Mouse (Mus musculus) hindbrain, embryonic 14.5 days (tissue): ENCODE data around the gene Gm20518. TPM values are rescaled to one million over a fixed set of nuclear protein-coding genes. Genes with fewer than 3 reads are reported as not detected.

Source experiments
- ATAC-seq: fragments of 200-750 bp; cut with Nextera tagmentation; 2 replicates; pipeline ENCODE4 v1.8.0; 2017; ENCODE audit warnings: moderate number of reproducible peaks, mild to moderate bottlenecking, moderate TSS enrichment, moderate library complexity; ENCODE audit not compliant: low FRiP score
- DNase-seq: peaks from one replicate; pipeline ENCODE4 v3.0.0-alpha.2; 2015; ENCODE audit warnings: low spot score
- H3K27ac ChIP-seq: fragments of 300-500 bp; sonication (generic); 2 replicates; pipeline ENCODE4 v1.5.1; 2014; ENCODE audit warnings: mild to moderate bottlenecking, moderate library complexity
- H3K27me3 ChIP-seq: fragments of 300-500 bp; sonication (generic); 2 replicates; pipeline ENCODE4 v1.6.1; 2014; ENCODE audit warnings: mild to moderate bottlenecking, low read length, mixed read lengths; ENCODE audit not compliant: control insufficient read depth, insufficient read depth
- H3K36me3 ChIP-seq: fragments of 300-500 bp; sonication (generic); replicated peaks from 2 replicates; pipeline ENCODE4 v1.6.1; 2014; ENCODE audit not compliant: control insufficient read depth, insufficient read depth
- H3K4me1 ChIP-seq: fragments of 300-500 bp; sonication (generic); replicated peaks from 2 replicates; pipeline ENCODE4 v1.6.1; 2014; ENCODE audit warnings: antibody characterized with exemption, low read length, mixed read lengths; ENCODE audit not compliant: control insufficient read depth, insufficient read depth
- H3K4me2 ChIP-seq: fragments of 300-500 bp; sonication (generic); replicated peaks from 2 replicates; pipeline ENCODE4 v1.6.1; 2014; ENCODE audit warnings: mild to moderate bottlenecking, moderate library complexity
- H3K4me3 ChIP-seq: fragments of 300-500 bp; sonication (generic); replicated peaks from 2 replicates; pipeline ENCODE4 v1.5.1; 2014; ENCODE audit warnings: mild to moderate bottlenecking, low read length
- H3K9ac ChIP-seq: fragments of 300-500 bp; sonication (generic); 2 replicates; pipeline ENCODE4 v1.6.1; 2014
- H3K9me3 ChIP-seq: fragments of 300-500 bp; sonication (generic); 2 replicates; pipeline ENCODE4 v1.6.1; 2016; ENCODE audit warnings: low read length; ENCODE audit not compliant: control insufficient read depth
- WGBS: fragments of 180-500 bp; shearing (Covaris S2); extraction: QIAGEN DNeasy Blood & Tissue Kit; methylation state at CpG from one replicate; pipeline ENCODE4 v1.1.7; 2014; 5-methylcytosine and 5-hydroxymethylcytosine counted together
- polyA plus RNA-seq: library from polyadenylated mRNA; unstranded; fragments of >200 nt; fragmentation: Nextera tagmentation; extraction: Ambion mirVana; gene quantifications from 2 replicates; pipeline ENCODE4 v1.2.1, GENCODE M21; 2014

The Gm20518 gene
- polyA plus RNA-seq, 1 experiment from 2014 or later: 0.48 TPM

DNA sequence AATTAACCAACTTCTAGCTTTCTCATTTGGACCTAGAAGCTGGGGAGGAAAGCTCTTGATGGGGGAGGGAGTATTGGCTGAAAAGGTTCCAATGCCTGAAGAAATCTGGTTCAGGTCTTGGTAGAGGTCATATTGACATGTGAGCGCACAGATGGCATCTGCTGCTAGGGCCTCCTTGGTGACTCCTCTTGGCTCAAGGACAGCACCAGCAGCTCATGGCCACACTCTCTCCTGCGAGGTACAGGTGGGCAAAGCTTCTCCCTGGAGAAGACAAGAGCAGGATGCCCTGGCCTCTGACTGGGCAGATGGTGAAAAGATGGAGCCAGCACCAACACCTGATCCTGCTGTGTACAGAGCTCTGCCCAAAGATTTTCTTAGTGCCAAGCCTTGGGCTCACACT, 65.0 kb downstream of the Gm20518 start:
- Histone ChIP-seq H3K27me3 (peaks cover 19% of the 10 kb centered on the region), H3K36me3 (no peaks in the 10 kb centered on the region), H3K9ac (no peak overlapping the region), H3K4me3 (no peak overlapping the region), H3K9me3 (no peaks in the 10 kb centered on the region), H3K4me1 (no peaks in the 10 kb centered on the region), H3K27ac (no peak overlapping the region), H3K4me2 (no peak overlapping the region)
- DNase-seq: no peak
- no peak for ATAC-seq
- 76% methylated on average over 2 of the region's 2 CpGs for WGBS

DNA sequence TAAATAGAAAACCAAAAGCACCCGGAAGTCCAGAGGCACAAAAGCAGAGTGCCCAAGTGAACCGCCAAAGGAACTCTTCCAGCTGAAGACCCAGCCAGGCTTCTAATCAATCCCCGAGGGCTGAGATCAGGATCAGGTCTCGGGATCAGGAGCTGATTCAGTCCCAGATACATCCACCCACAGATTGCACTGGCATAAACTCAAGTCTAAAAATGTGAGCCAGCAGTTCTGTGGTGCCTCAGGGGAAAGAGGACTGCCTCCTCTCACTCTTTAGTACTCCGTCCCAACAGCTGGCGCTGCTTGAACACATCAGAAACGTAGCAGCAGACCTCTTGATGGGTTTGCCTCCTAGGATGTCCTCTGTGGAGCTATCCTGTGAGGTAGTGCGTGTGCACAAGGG, 74.9 kb downstream of the Gm20518 start:
- Histone ChIP-seq H3K9ac (peak overlapping the region; percentile 55), H3K9me3 (no peaks in the 10 kb centered on the region), H3K4me3 (no peak overlapping the region), H3K27ac (no peak overlapping the region), H3K36me3 (no peaks in the 10 kb centered on the region), H3K27me3 (peaks cover 33% of the 10 kb centered on the region), H3K4me1 (no peaks in the 10 kb centered on the region), H3K4me2 (no peak overlapping the region)
- ATAC-seq (no peak), DNase-seq (no peak)
- 78% methylated on average over 8 of the region's 8 CpGs for WGBS

DNA sequence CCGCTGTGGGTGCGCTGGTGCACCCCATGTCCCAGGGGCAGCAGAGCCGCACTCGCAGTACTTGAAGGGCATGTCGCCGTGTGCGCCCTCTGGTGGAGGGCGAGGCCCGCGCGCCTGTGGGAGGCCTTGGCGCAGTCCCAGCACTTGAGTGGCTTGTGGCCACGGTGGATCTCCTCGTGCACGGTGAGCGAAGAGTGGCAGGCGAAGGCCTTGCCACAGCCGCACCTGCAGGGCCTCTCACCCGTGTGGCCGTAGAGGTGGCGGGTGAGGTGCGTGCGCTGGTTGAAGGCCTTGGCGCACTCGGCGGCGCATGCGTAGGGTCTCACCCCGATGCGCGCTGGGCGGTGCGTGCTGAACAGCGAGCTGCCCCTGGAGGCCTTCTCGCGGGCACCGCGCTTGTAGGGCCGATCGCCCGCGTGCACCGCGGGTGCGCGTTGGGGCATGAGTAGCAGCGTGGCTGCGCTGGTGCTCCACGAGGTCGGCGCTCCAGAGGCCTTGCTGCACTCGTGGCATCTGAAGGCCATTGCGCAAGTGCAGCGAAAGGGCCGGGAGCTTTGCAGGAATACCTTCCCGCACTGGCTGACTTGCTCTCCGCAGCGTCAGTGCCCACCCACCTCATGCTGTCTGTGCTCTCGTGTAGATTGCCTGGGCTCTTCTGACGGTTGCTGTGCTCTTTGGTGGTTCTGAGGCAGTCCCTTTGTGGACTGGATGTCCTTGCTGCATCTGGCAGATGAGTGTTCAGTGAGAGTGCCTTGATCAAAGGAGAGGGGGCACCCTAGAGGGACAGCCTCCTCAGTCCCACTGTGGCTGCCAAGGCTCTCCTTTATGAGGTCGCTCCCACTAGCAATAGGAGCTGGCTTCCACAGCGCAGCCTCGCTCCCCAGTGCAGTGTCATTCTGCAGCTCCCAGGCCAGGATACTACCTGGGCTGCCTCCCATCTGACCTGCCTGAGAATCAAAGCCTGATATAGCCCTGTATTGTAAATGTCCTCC, 75.8 kb downstream of the Gm20518 start:
- Histone ChIP-seq H3K9me3 (no peaks in the 10 kb centered on the region), H3K27ac (peak overlapping the region; percentile 50; the same call in 1 of the 2 replicates), H3K9ac (peak overlapping the region; percentile 55), H3K27me3 (peaks cover 33% of the 10 kb centered on the region), H3K4me1 (no peaks in the 10 kb centered on the region), H3K4me2 (peak overlapping the region; percentile 56), H3K4me3 (peak overlapping the region; percentile 37), H3K36me3 (no peaks in the 10 kb centered on the region)
- DNase-seq: peak; percentile 73
- peak; percentile 87 for ATAC-seq
- under 1% methylated on average over 63 of the region's 63 CpGs for WGBS

DNA sequence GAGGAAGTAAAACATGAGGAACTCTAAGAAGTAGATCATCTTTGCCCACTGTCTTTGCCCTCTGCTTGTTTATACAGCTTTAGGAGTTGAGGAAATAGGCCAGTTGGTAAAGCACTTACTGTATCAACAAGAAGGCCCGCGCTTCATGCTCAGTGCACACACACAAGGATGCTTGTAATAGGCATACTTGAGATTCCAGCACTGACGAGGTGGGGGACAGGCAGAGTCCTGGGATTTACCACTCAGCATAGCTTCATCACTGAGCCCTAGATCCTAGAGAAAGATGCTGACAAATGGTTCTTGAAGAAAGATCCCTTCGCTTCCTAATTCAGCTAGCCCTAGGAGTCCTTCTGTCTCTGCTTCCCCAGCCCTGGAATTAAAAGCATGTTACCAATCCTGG, 78.3 kb downstream of the Gm20518 start:
- Histone ChIP-seq H3K27ac (no peak overlapping the region), H3K9ac (no peak overlapping the region)
- 55% methylated on average over 4 of the region's 4 CpGs for WGBS

DNA sequence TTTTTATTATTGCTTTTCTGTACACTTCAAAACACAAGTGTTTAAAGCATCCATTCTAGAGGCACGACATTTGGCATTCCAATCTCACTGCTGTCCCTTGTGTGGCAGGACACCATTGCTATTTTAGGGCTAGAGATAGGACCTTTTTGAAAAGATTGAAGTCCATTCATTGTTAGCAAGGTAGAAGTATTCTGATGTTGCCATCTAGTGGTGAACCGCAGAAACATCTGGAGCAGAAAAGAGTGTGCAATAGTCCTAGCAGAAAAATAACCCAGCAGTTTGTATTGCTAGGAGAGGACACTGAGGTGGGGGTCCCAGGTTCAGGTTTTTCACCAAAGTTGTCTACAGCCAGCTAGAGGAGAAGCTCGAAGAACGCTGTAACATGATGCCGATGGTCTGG, 79.4 kb downstream of the Gm20518 start:
- 3% methylated on average over 5 of the region's 5 CpGs for WGBS
- Histone ChIP-seq H3K9ac (no peak overlapping the region), H3K36me3 (no peaks in the 10 kb centered on the region), H3K27me3 (peaks cover 28% of the 10 kb centered on the region), H3K27ac (no peak overlapping the region), H3K4me1 (peaks cover 15% of the 10 kb centered on the region), H3K4me2 (no peak overlapping the region), H3K9me3 (no peaks in the 10 kb centered on the region), H3K4me3 (no peak overlapping the region)
- ATAC-seq (no peak), DNase-seq (peak; percentile 74)

More for the DNA sequence above, 78.3 kb downstream of the Gm20518 start:
- Histone ChIP-seq H3K4me3 (no peak overlapping the region), H3K36me3 (no peaks in the 10 kb centered on the region), H3K9me3 (no peaks in the 10 kb centered on the region), H3K27me3 (peaks cover 30% of the 10 kb centered on the region), H3K4me1 (peaks cover 10% of the 10 kb centered on the region), H3K4me2 (no peak overlapping the region)
- DNase-seq (no peak), ATAC-seq (no peak)

DNA sequence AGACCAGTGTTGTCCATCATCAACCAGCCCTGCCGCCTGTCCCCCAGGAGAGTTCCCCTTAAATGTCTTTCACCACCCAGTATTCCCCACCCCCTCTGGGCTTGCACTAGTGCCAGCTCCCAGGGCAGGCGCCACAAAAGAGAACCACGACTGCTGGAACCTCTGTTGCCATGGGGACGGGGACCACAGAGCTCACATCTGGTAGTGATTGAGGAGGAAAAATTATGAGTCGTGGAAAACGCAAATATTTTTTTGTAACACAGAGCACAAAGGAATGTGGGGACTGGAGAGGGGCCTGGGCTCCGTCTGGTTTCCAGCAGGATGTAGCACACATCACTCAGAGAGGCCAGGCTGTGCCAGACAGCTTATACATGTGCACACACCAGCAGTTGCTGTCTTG, 81.8 kb downstream of the Gm20518 start:
- Histone ChIP-seq H3K9ac (0 out of 2 replicates have a peak overlapping the region, but pooled peaks have one; percentile 2), H3K9me3 (no peaks in the 10 kb centered on the region), H3K4me1 (peaks cover 27% of the 10 kb centered on the region), H3K36me3 (no peaks in the 10 kb centered on the region), H3K4me2 (no peak overlapping the region), H3K27ac (peak overlapping the region; percentile 56; the same call in 1 of the 2 replicates), H3K27me3 (peaks cover 40% of the 10 kb centered on the region), H3K4me3 (no peak overlapping the region)
- 19% methylated on average over 7 of the region's 7 CpGs for WGBS
- no peak for ATAC-seq
- DNase-seq: no peak

DNA sequence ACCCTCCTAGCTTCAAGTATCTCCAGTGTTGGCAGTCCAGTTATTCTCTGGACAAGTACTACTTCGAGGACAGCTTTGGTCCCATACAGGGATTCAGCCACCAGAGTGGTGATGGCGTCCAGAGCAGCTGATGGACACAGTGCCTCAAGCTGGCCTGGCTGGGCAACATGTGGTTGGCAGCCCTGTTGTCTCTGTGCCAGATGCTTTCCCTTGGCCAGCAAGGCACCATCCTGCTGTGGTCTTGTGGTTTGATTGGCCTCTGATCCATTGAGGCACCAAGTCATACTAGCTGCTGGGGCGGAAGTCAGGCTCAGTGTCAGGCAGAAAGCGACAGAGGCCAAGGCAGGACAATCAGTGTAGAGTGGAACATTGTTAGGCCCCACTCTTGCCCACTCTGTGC, 82.3 kb downstream of the Gm20518 start:
- Histone ChIP-seq H3K4me3 (no peak overlapping the region), H3K9me3 (no peaks in the 10 kb centered on the region), H3K27ac (no peak overlapping the region), H3K9ac (no peak overlapping the region), H3K27me3 (peaks cover 42% of the 10 kb centered on the region), H3K4me1 (peaks cover 32% of the 10 kb centered on the region), H3K4me2 (no peak overlapping the region), H3K36me3 (no peaks in the 10 kb centered on the region)
- DNase-seq (no peak), ATAC-seq (no peak)
- 83% methylated on average over 4 of the region's 4 CpGs for WGBS

DNA sequence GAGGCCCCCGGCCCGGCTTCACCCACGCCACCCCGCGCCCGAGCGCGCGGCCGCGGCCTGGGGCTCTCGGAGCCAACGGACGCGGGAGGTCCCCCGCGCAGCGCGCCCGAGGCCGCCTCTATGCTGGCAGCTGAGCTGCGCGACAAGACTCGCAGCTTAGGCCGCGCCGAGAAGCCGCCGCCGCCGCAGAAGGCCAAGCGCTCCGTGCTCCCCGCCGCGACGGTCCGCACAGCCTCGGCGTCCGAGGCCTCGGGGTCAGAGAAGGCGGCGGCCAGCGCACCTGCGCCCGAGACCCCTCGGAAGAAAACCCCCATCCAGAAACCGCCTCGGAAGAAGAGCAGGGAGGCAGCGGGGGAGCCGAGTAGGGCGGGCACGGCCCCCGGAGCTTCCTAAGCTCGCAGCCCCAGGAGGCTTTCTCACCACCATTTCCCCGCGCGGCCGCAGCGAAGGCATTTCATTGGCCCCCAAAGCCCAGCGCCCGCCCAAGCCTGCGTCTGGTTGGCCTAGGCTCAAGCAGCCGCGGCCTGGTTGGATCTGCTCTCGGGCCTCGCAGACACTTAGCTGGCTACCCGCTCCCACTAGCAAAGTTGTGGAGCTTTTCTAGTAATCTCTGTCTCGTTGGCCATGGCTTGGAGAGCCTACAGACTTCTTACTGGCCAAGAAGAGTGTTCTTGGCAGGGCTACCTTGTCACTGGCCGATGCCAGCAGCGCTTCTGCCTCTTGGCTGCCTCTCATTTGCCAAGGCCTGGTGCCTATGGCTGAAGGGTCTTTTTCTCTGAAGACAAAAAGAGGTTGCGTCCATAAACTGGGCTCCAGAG, 84.1 kb downstream of the Gm20518 start:
- Histone ChIP-seq H3K4me2 (peak overlapping the region; percentile 98), H3K9ac (peak overlapping the region; percentile 92), H3K36me3 (no peaks in the 10 kb centered on the region), H3K4me1 (peaks cover 45% of the 10 kb centered on the region), H3K9me3 (no peaks in the 10 kb centered on the region), H3K27ac (peak overlapping the region; percentile 81), H3K4me3 (peak overlapping the region; percentile 67), H3K27me3 (peaks cover 46% of the 10 kb centered on the region)
- DNase-seq (peak; percentile 88), ATAC-seq (peak; percentile 89)
- 1% methylated on average over 69 of the region's 73 CpGs for WGBS

DNA sequence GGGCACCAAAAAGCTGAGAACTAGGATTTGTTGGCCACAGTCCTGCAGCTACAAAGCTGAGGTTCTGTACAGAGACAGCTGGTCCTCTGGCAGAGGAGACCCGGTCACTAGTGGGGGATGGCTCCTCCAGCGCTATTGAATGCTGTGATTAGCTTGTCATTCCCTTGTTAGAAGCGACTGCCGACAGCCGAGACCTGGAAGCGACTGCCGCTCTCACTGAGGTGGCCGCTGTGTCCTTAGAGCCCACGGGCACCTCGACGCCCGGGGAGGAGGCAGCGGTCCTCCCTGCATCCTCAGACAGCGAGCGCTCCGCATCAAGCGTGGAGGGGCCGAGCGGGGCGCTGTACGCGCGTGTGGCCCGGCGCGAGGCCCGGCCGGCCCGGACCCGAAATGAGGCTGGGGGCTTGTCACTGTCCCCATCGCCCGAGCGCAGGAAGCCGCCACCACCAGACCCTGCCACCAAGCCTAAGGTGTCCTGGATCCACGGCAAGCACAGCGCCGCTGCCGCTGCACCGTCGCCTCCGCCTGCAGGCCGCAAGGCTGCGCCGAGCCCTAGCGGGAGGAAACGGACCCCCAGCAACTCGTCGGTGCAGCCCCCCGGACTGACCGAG, 84.8 kb downstream of the Gm20518 start:
- 3% methylated on average over 48 of the region's 50 CpGs for WGBS
- H3K4me1 ChIP-seq: peaks cover 47% of the 10 kb centered on the region

More for the DNA sequence above, 84.8 kb downstream of the Gm20518 start:
- DNase-seq: peak; percentile 36
- Histone ChIP-seq H3K4me2 (peak overlapping the region; percentile 98), H3K4me3 (peak overlapping the region; percentile 67), H3K36me3 (no peaks in the 10 kb centered on the region), H3K27me3 (peaks cover 51% of the 10 kb centered on the region), H3K9me3 (no peaks in the 10 kb centered on the region), H3K9ac (peak overlapping the region; percentile 92), H3K27ac (peak overlapping the region; percentile 81)
- ATAC-seq: peak; percentile 25
